Mouse (Mus musculus) cerebellum, adult 2 months (tissue): ENCODE measurements around the gene Trim46. TPM values are rescaled to one million over a fixed set of nuclear protein-coding genes. Genes with fewer than 3 reads are reported as not detected.
A peak's percentile ranks its signal among the peaks of the same experiment; 100 is the strongest.

ENCODE experiments used
- DNase-seq, 2 experiments: peaks; one replicate each; pipeline ENCODE4 v3.0.0; 2021
- H3K27ac ChIP-seq: fragments of 200-500 bp; 2 replicates; pipeline ENCODE4 v1.5.1; 2012; ENCODE audit warnings: low read length, control low read depth, inconsistent platforms; ENCODE audit not compliant: insufficient read depth
- H3K27me3 ChIP-seq: fragments of 200-500 bp; 2 replicates; pipeline ENCODE4 v1.6.1; 2012; ENCODE audit warnings: inconsistent platforms, mild to moderate bottlenecking, low read length, moderate library complexity; ENCODE audit not compliant: control insufficient read depth, insufficient read depth
- H3K4me1 ChIP-seq: fragments of 200-500 bp; 2 replicates; pipeline ENCODE4 v1.6.1; 2011; ENCODE audit warnings: low read length; ENCODE audit not compliant: control insufficient read depth, insufficient read depth
- H3K4me3 ChIP-seq: fragments of 200-500 bp; replicated peaks from 2 replicates; pipeline ENCODE3; 2011; ENCODE audit warnings: mild to moderate bottlenecking, low read depth, low read length, control low read depth; ENCODE audit not compliant: insufficient read depth
- CTCF ChIP-seq: fragments of 200-500 bp; IDR thresholded peaks from 2 replicates; pipeline ENCODE4 v1.5.1; 2011; ENCODE audit warnings: low read depth, mild to moderate bottlenecking, control low read depth, low read length, moderate library complexity, borderline replicate concordance; ENCODE audit not compliant: insufficient read depth
- POLR2A ChIP-seq: fragments of 200-500 bp; IDR thresholded peaks from 2 replicates; pipeline ENCODE4 v1.6.1; 2011; ENCODE audit warnings: low read length, control low read depth, borderline replicate concordance; ENCODE audit not compliant: insufficient read depth
- WGBS: fragments of 180-500 bp; shearing (Covaris S2); methylation state at CpG from one replicate; pipeline ENCODE4 v1.1.7; 2018; 5-methylcytosine and 5-hydroxymethylcytosine counted together
- polyA plus RNA-seq: library from polyadenylated mRNA; depleted of rRNA; stranded (reverse); fragments of >200 nt; gene quantifications from 2 replicates; pipeline ENCODE4 v1.2.3, GENCODE M21; 2012

Gene Trim46
- polyA plus RNA-seq, 1 experiment, result 49.8 TPM

DNA sequence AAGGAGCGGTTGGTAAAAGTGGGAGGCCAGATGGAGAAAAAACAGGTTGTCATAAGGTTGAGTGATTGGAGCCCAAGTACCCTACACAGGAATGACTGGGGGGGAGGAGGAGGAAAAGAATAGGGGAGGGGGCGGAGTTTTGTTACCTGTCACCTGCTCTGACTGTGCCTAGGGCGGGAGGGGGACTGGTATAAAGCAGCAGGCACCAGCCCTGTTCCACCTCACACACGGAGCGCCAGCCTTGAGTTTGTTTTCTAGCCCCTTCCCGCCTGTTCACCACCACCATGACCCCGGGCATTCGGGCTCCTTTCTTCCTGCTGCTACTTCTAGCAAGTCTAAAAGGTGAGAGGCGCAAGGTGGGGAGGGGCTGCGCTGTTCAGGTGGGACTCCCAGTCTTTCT, 17.3 kb downstream of the Trim46 start, which contains the start of gene Muc1:
Muc1 (plus strand) TSS at position 222 of the 400 bp plus-strand sequence.
- TF ChIP-seq POLR2A, result no peak
- TF ChIP-seq CTCF, result no peak
- no peak for DNase-seq
- Histone ChIP-seq H3K27me3 (no peaks in the 10 kb centered on the region), H3K27ac (no peak within 1 kb of the TSS), H3K4me3 (peak within 1 kb of the TSS; percentile 71), H3K4me1 (peaks cover 10% of the 10 kb centered on the region)
- 46% methylated on average over 10 of the region's 10 CpGs for whole genome bisulfite sequencing

DNA sequence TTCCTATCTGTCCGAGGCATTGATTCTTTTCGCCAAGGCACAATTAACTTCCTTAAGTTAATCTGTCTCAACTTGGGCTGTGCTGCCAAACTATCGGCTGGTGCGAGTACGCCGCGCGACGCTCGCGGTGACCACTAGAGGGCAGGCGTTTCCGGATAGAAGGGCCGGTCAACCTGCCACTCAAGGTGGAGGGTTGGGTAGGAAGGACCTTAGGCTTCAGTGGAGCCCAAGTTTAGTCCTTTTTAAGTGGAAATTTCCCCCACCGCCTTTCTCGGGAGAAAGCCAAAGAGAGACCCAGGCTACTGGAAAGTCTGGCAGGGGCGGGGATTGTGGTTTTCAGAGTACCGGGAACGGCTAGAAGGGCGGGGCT, 17.9 kb downstream of the Trim46 start:
- H3K4me1 ChIP-seq, result peaks cover 6% of the 10 kb centered on the region
- H3K4me3 ChIP-seq, result peak overlapping the region; percentile 71
- H3K27ac ChIP-seq, result no peak overlapping the region
- TF ChIP-seq POLR2A, result no peak
- peak; percentile 86 for TF ChIP-seq CTCF
- under 1% methylated on average over 20 of the region's 20 CpGs for WGBS
- peak; percentile 81 to 91 for DNase-seq
- no peaks in the 10 kb centered on the region for H3K27me3 ChIP-seq

DNA sequence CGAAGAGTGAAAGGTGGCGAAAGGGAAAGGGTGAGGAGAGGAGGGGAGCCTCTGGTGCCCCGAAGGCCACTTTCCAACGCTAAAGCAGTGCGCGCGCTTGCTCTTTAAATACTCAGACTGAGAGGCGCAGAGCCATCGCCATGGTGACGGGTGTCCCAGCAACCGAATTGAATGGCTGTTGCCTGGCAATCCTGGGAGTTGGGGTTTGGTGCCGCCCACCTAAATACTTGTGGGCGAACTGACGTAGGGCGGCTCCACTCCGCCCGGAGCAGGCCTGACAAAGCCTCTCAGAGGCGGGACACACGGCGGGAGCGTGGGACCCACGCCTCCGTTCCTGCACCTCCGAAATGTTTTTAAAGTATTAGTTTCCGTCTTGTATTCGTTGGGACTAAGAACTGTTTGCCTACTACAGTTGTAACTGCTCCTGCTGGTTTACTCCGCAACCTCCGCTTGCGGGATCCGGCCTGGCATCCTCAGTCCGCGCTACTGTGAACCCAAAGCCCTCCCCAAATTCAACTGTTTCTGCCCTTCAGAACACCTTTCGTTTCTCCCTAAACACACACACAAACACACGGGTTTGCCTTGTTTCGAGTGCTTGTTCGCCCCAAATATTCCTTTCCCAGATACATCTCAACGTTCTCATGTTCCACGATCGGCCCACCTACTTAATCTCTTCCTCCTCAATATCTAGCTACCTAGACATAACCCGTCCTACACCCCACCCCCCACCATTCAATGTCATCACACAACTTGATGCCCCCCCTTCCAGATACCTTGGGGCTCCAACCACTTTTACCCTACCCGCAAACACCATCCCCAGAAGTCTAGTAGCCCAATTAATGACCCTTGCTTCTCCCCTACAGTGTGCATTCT, 18.6 kb downstream of the Trim46 start:
- DNase-seq, result peak; percentile 58 to 65
- no peak overlapping the region for H3K27ac ChIP-seq
- no peak for TF ChIP-seq POLR2A
- TF ChIP-seq CTCF, result no peak
- H3K27me3 ChIP-seq, result no peaks in the 10 kb centered on the region
- H3K4me1 ChIP-seq, result peaks cover 6% of the 10 kb centered on the region
- 13% methylated on average over 41 of the region's 41 CpGs for WGBS
- H3K4me3 ChIP-seq, result peak overlapping the region; percentile 38

- no peak for DNase-seq
- TF ChIP-seq CTCF (no peak), POLR2A (no peak)
- 23% methylated on average over 21 of the region's 21 CpGs for whole genome bisulfite sequencing
- H3K27me3 ChIP-seq, result no peaks in the 10 kb centered on the region
- peak within 1 kb of the TSS; percentile 38 for H3K4me3 ChIP-seq
- 0 out of 2 replicates have a peak within 1 kb of the TSS, but pooled peaks have one; percentile 19 for H3K27ac ChIP-seq
- H3K4me1 ChIP-seq, result peaks cover 4% of the 10 kb centered on the region
Measured at GRCm38 (mm10) chr3:89226900-89227299, 19.2 kb downstream of the Trim46 start, which contains the start of gene Mtx1. Mtx1 (minus strand) TSS chr3:89227088.

GRCm38 (mm10) chr3:89226361-89226760, 19.7 kb downstream of the Trim46 start:
- DNase-seq, result no peak
- WGBS, result 47% methylated on average over 11 of the region's 11 CpGs
- Histone ChIP-seq H3K4me3 (peak overlapping the region; percentile 7), H3K4me1 (no peaks in the 10 kb centered on the region), H3K27me3 (no peaks in the 10 kb centered on the region), H3K27ac (0 out of 2 replicates have a peak overlapping the region, but pooled peaks have one; percentile 19)
- TF ChIP-seq CTCF (no peak), POLR2A (no peak)

DNA sequence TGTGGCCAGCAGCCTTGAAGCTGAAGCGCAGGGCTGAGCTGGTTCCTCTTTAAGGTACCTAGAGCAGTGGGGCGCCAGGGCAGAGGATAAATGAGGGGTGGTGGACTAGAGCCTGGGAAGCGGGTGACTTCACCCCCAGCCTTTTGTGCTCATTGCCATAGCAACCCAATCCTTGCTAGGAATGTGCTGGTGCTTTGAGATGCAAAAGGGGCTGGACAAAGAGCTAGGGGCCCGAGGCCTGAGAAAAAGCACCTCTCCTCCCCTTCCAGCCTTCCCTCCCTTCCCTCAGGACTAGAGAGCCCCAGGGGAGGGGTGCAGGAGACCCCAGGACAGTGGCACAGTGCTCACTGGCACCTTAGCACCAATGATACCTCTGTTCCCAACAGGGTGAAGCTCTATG, 20.2 kb downstream of the Trim46 start:
- DNase-seq, result peak in 1 of 2 experiments; percentile 31
- no peaks in the 10 kb centered on the region for H3K4me1 ChIP-seq
- TF ChIP-seq CTCF (no peak), POLR2A (no peak)
- no peak overlapping the region; the same call in 1 of the 2 replicates for H3K27ac ChIP-seq
- no peaks in the 10 kb centered on the region for H3K27me3 ChIP-seq
- no peak overlapping the region for H3K4me3 ChIP-seq
- 66% methylated on average over 4 of the region's 4 CpGs for WGBS

DNA sequence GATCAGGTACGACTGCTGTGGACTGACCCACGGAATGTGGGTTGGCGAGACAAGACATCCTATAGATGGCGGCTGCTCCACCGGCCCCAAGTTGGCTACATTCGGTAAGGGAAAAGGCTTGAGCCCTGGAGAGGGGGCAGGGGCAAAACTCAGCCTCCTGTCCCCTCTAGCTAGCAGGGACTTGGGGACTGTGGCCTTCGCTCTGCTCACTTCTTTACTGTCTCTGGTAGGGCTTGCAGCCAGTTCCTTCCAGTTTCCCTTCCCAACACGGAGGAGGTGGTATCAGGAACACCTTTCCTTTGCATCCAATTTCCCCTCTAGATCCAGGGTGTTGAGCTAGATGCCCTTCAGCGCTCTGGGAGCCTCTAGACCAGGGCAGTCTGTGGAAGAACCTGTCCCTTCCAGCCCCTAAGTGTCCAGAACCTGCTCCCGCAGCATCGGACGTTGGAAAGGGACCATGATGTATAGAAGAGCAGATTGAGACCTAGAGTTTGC, 20.7 kb downstream of the Trim46 start:
- TF ChIP-seq CTCF (no peak), POLR2A (no peak)
- 46% methylated on average over 12 of the region's 12 CpGs for WGBS
- no peak overlapping the region for H3K4me3 ChIP-seq
- H3K4me1 ChIP-seq, result no peaks in the 10 kb centered on the region
- H3K27me3 ChIP-seq, result no peaks in the 10 kb centered on the region
- no peak overlapping the region; the same call in 1 of the 2 replicates for H3K27ac ChIP-seq
- no peak for DNase-seq
